Mouse (Mus musculus): ENCODE measurements around the gene Kazn. TPM values are rescaled to one million over a fixed set of nuclear protein-coding genes. Genes with fewer than 3 reads are reported as not detected.

The Kazn gene
- polyA plus RNA-seq, 1 experiment from 2014 or later, result 13.7 TPM

GRCm38 (mm10) chr4:142169636-142170035, 69.6 kb downstream of the Kazn start:
- ATAC-seq (replicated peaks; ENCODE audit: low FRiP score, low TSS enrichment, low read depth), result no peak
- Histone ChIP-seq H3K36me3 (ENCODE audit: control insufficient read depth, insufficient read depth, low read length) (0 out of 2 replicates have a peak, but pooled peaks cover 2% of the 10 kb centered on the region), H3K27me3 (replicated peaks; ENCODE audit: control insufficient read depth, insufficient read depth, low read length) (no peaks in the 10 kb centered on the region), H3K4me2 (ENCODE audit: low read length) (no peak overlapping the region), H3K9me3 (ENCODE audit: control insufficient read depth, low read length) (no peaks in the 10 kb centered on the region), H3K4me3 (ENCODE audit: low read depth, low read length) (no peak overlapping the region), H3K27ac (ENCODE audit: low read depth) (no peak overlapping the region), H3K4me1 (replicated peaks; ENCODE audit: control insufficient read depth, insufficient read depth, low read length) (peaks cover 40% of the 10 kb centered on the region), H3K9ac (ENCODE audit: low read length) (no peak overlapping the region)
- no peak for DNase-seq (ENCODE audit: low spot score)
- 61% methylated on average over 4 of the region's 4 CpGs for WGBS

- ATAC-seq (replicated peaks; ENCODE audit: low FRiP score, low TSS enrichment, low read depth), result no peak
- WGBS, result 86% methylated on average over 7 of the region's 7 CpGs
- Histone ChIP-seq H3K4me2 (ENCODE audit: low read length) (no peak overlapping the region), H3K9ac (ENCODE audit: low read length) (no peak overlapping the region), H3K4me1 (replicated peaks; ENCODE audit: control insufficient read depth, insufficient read depth, low read length) (peaks cover 33% of the 10 kb centered on the region), H3K27ac (ENCODE audit: low read depth) (no peak overlapping the region), H3K9me3 (ENCODE audit: control insufficient read depth, low read length) (no peaks in the 10 kb centered on the region), H3K4me3 (ENCODE audit: low read depth, low read length) (no peak overlapping the region), H3K27me3 (replicated peaks; ENCODE audit: control insufficient read depth, insufficient read depth, low read length) (no peaks in the 10 kb centered on the region), H3K36me3 (ENCODE audit: control insufficient read depth, insufficient read depth, low read length) (0 out of 2 replicates have a peak, but pooled peaks cover 2% of the 10 kb centered on the region)
- no peak for DNase-seq (ENCODE audit: low spot score)
Observed at GRCm38 (mm10) chr4:142168352-142168751, 70.8 kb downstream of the Kazn start.

- Histone ChIP-seq H3K27ac (ENCODE audit: low read depth) (peak overlapping the region; percentile 65), H3K9ac (ENCODE audit: low read length) (no peak overlapping the region), H3K9me3 (ENCODE audit: control insufficient read depth, low read length) (peaks cover 7% of the 10 kb centered on the region; the same call in 1 of the 2 replicates), H3K4me2 (ENCODE audit: low read length) (no peak overlapping the region), H3K4me1 (replicated peaks; ENCODE audit: control insufficient read depth, insufficient read depth, low read length) (peaks cover 14% of the 10 kb centered on the region), H3K36me3 (ENCODE audit: control insufficient read depth, insufficient read depth, low read length) (0 out of 2 replicates have a peak, but pooled peaks cover 2% of the 10 kb centered on the region), H3K4me3 (ENCODE audit: low read depth, low read length) (no peak overlapping the region), H3K27me3 (replicated peaks; ENCODE audit: control insufficient read depth, insufficient read depth, low read length) (no peaks in the 10 kb centered on the region)
- no peak for ATAC-seq (replicated peaks; ENCODE audit: low FRiP score, low TSS enrichment, low read depth)
- peak; percentile 59 for DNase-seq (ENCODE audit: low spot score)
- WGBS, result 27% methylated on average over 18 of the region's 18 CpGs
Observed at GRCm38 (mm10) chr4:142165835-142166701, 73.1 kb downstream of the Kazn start.

GRCm38 (mm10) chr4:142165363-142165762, 73.8 kb downstream of the Kazn start:
- DNase-seq (ENCODE audit: low spot score) (no peak), ATAC-seq (replicated peaks; ENCODE audit: low FRiP score, low TSS enrichment, low read depth) (no peak)
- no peak overlapping the region for H3K27ac ChIP-seq (ENCODE audit: low read depth)
- peaks cover 14% of the 10 kb centered on the region for H3K4me1 ChIP-seq (replicated peaks; ENCODE audit: control insufficient read depth, insufficient read depth, low read length)
- H3K9ac ChIP-seq (ENCODE audit: low read length), result no peak overlapping the region
- 57% methylated on average over 5 of the region's 5 CpGs for WGBS
- H3K9me3 ChIP-seq (ENCODE audit: control insufficient read depth, low read length), result peaks cover 7% of the 10 kb centered on the region; the same call in 1 of the 2 replicates
- H3K4me3 ChIP-seq (ENCODE audit: low read depth, low read length), result no peak overlapping the region
- no peak overlapping the region for H3K4me2 ChIP-seq (ENCODE audit: low read length)
- H3K36me3 ChIP-seq (ENCODE audit: control insufficient read depth, insufficient read depth, low read length), result 0 out of 2 replicates have a peak, but pooled peaks cover under 1% of the 10 kb centered on the region
- no peaks in the 10 kb centered on the region for H3K27me3 ChIP-seq (replicated peaks; ENCODE audit: control insufficient read depth, insufficient read depth, low read length)

- Histone ChIP-seq H3K9ac (ENCODE audit: low read length) (no peak overlapping the region), H3K4me2 (ENCODE audit: low read length) (no peak overlapping the region), H3K4me3 (ENCODE audit: low read depth, low read length) (no peak overlapping the region), H3K27ac (ENCODE audit: low read depth) (no peak overlapping the region), H3K9me3 (ENCODE audit: control insufficient read depth, low read length) (peaks cover 7% of the 10 kb centered on the region; the same call in 1 of the 2 replicates), H3K27me3 (replicated peaks; ENCODE audit: control insufficient read depth, insufficient read depth, low read length) (no peaks in the 10 kb centered on the region), H3K4me1 (replicated peaks; ENCODE audit: control insufficient read depth, insufficient read depth, low read length) (peaks cover 10% of the 10 kb centered on the region), H3K36me3 (ENCODE audit: control insufficient read depth, insufficient read depth, low read length) (0 out of 2 replicates have a peak, but pooled peaks cover 5% of the 10 kb centered on the region)
- WGBS, result 48% methylated on average over 4 of the region's 4 CpGs
- DNase-seq (ENCODE audit: low spot score) (no peak), ATAC-seq (replicated peaks; ENCODE audit: low FRiP score, low TSS enrichment, low read depth) (peak; percentile 50)
Observed at GRCm38 (mm10) chr4:142164386-142164785, 74.8 kb downstream of the Kazn start.

- 43% methylated on average over 3 of the region's 3 CpGs for WGBS
- H3K36me3 ChIP-seq (ENCODE audit: control insufficient read depth, insufficient read depth, low read length), result 0 out of 2 replicates have a peak, but pooled peaks cover 7% of the 10 kb centered on the region
- H3K27me3 ChIP-seq (replicated peaks; ENCODE audit: control insufficient read depth, insufficient read depth, low read length), result no peaks in the 10 kb centered on the region
- no peak overlapping the region for H3K4me3 ChIP-seq (ENCODE audit: low read depth, low read length)
- H3K4me2 ChIP-seq (ENCODE audit: low read length), result no peak overlapping the region
- peaks cover 7% of the 10 kb centered on the region; the same call in 1 of the 2 replicates for H3K9me3 ChIP-seq (ENCODE audit: control insufficient read depth, low read length)
- H3K27ac ChIP-seq (ENCODE audit: low read depth), result no peak overlapping the region
- ATAC-seq (replicated peaks; ENCODE audit: low FRiP score, low TSS enrichment, low read depth) (no peak), DNase-seq (ENCODE audit: low spot score) (no peak)
- H3K4me1 ChIP-seq (replicated peaks; ENCODE audit: control insufficient read depth, insufficient read depth, low read length), result peaks cover 9% of the 10 kb centered on the region
- no peak overlapping the region for H3K9ac ChIP-seq (ENCODE audit: low read length)
Observed at GRCm38 (mm10) chr4:142163862-142164261, 75.3 kb downstream of the Kazn start.

GRCm38 (mm10) chr4:142162729-142163128, 76.5 kb downstream of the Kazn start:
- Histone ChIP-seq H3K4me2 (ENCODE audit: low read length) (no peak overlapping the region), H3K27me3 (replicated peaks; ENCODE audit: control insufficient read depth, insufficient read depth, low read length) (no peaks in the 10 kb centered on the region), H3K4me1 (replicated peaks; ENCODE audit: control insufficient read depth, insufficient read depth, low read length) (peaks cover 9% of the 10 kb centered on the region), H3K9ac (ENCODE audit: low read length) (no peak overlapping the region), H3K27ac (ENCODE audit: low read depth) (no peak overlapping the region), H3K36me3 (ENCODE audit: control insufficient read depth, insufficient read depth, low read length) (0 out of 2 replicates have a peak, but pooled peaks cover 10% of the 10 kb centered on the region), H3K4me3 (ENCODE audit: low read depth, low read length) (no peak overlapping the region), H3K9me3 (ENCODE audit: control insufficient read depth, low read length) (peaks cover 7% of the 10 kb centered on the region; the same call in 1 of the 2 replicates)
- ATAC-seq (replicated peaks; ENCODE audit: low FRiP score, low TSS enrichment, low read depth), result no peak
- 85% methylated on average over 9 of the region's 9 CpGs for WGBS
- no peak for DNase-seq (ENCODE audit: low spot score)

GRCm38 (mm10) chr4:142162102-142162501, 77.1 kb downstream of the Kazn start:
- Histone ChIP-seq H3K4me3 (ENCODE audit: low read depth, low read length) (no peak overlapping the region), H3K27me3 (replicated peaks; ENCODE audit: control insufficient read depth, insufficient read depth, low read length) (no peaks in the 10 kb centered on the region), H3K9ac (ENCODE audit: low read length) (no peak overlapping the region), H3K36me3 (ENCODE audit: control insufficient read depth, insufficient read depth, low read length) (0 out of 2 replicates have a peak, but pooled peaks cover 10% of the 10 kb centered on the region), H3K4me1 (replicated peaks; ENCODE audit: control insufficient read depth, insufficient read depth, low read length) (peaks cover 9% of the 10 kb centered on the region), H3K4me2 (ENCODE audit: low read length) (no peak overlapping the region), H3K9me3 (ENCODE audit: control insufficient read depth, low read length) (peaks cover 7% of the 10 kb centered on the region; the same call in 1 of the 2 replicates), H3K27ac (ENCODE audit: low read depth) (no peak overlapping the region)
- 100% methylated on average over 2 of the region's 2 CpGs for WGBS
- DNase-seq (ENCODE audit: low spot score) (no peak), ATAC-seq (replicated peaks; ENCODE audit: low FRiP score, low TSS enrichment, low read depth) (no peak)

Measured in intestine, embryonic 14.5 days (tissue).